Mouse (Mus musculus) erythroblast, embryonic 14.5 days (primary cell): ENCODE measurements around the gene Gm9747.

ENCODE experiments used
- GATA1 ChIP-seq: IDR thresholded peaks from 2 replicates; pipeline ENCODE4 v1.6.1; 2012; ENCODE audit warnings: low read length, inconsistent platforms, mixed read lengths
- TAL1 ChIP-seq: IDR thresholded peaks from 3 replicates; pipeline ENCODE4 v1.6.1; 2012; ENCODE audit warnings: low read length, inconsistent platforms, mixed read lengths

- TF ChIP-seq TAL1 (no peak), GATA1 (no peak)
Measured at GRCm38 (mm10) chr1:82281823-82282222, 48.9 kb downstream of the Gm9747 start.
